Mouse (Mus musculus) urinary bladder, postnatal 4 days (tissue): Measurements from ENCODE around the gene Arhgap25.
"Not testable (repeated sequence)": the region's sequence is repeated elsewhere in the genome, so short reads cannot be mapped to it uniquely, and the experiment has no call there.

Experiments used
- DNase-seq, 2 experiments: peaks; one replicate each; pipeline ENCODE4 v3.0.0; 2021 to 2022; ENCODE audit warnings: low spot score in 2 of 2

The Arhgap25 gene

DNA sequence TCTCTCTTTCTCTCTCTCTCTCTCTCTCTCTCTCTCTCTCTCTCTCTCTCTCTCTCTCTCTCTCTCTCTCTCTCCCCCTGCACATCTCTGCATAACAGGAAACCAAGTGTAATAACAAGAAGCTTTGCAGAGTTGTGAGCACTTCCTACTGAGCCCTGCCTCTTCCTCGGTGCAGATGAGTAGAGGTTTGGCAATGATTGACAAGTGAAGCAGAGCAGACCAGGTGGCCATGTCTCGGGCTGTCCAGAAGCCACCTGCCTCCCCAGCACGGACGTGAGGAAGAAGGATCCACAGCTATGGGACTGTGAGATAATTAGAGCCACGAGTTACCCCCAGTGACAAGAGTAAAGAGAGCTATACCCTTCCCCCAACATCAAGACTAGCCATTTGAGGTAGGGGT is 29.1 kb downstream of the Arhgap25 start:
- DNase-seq, result no peak

- no peak for DNase-seq
These were observed 29.5 kb downstream of the Arhgap25 start for GRCm38 (mm10) chr6:87503536-87503935.

- DNase-seq, result no peak
These were observed 30.2 kb downstream of the Arhgap25 start for GRCm38 (mm10) chr6:87502831-87503286.

DNA sequence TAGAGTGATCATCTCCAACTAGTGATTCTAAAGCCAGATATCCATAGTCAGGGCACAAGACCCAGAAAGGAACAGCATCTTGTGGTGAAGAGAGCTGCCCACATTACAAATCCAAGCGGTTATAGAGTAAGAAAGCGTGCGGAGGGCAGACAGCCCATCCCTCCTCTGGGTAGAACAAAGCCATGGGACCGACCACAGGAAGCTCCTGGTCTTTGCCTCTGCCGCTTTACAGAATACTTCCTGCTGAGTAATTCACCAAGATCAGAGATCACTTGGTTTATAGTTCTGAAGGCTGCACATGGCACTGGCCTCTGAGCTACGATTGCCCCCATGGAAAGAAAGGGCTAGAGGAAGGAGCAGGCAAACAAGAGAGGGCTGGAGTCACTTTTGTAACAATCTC is 30.6 kb downstream of the Arhgap25 start:
- peak in 1 of 2 experiments; percentile 29 for DNase-seq

DNA sequence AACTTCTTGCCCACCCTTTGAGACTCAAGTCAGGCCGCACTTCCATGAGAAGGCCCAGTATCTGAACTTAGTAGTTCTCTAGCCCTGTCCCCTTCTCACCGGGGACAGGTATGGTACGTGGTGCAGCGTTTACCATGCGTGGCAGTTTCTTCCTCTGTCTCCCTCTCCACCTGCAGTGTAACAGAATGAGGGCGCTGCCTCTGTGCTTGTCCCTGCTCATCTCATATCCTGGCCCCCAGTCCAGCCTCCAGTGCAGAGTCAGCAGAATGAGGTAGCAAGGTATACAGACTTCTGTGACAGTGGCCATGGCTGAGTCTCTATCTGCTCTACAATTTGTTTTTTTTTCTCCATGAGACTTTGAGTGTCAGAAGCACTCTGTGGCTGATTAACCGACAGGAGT is 32.4 kb downstream of the Arhgap25 start:
- no peak for DNase-seq

DNA sequence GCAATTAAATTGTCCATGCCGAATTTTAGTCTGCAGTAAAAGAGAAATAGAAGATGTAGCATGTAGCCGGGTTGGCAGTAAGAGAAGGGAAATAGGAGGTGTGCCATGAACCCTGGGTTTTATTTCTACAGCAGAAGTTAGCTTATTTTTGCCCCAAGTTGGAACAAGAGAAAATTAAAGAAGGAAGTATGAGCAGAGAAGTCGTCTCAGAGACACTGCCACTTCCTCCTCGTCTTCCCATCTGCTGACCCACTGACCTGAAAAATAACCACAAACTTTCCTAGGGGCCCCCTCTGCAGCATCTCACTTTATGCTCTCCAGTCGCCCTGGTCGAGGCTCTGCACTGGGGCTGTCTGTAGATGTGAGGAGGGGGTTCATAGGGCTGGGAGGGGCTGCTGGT is 33.3 kb downstream of the Arhgap25 start:
- no peak for DNase-seq

- DNase-seq, result no peak
These were observed 36.9 kb downstream of the Arhgap25 start for GRCm38 (mm10) chr6:87496143-87496542.

DNA sequence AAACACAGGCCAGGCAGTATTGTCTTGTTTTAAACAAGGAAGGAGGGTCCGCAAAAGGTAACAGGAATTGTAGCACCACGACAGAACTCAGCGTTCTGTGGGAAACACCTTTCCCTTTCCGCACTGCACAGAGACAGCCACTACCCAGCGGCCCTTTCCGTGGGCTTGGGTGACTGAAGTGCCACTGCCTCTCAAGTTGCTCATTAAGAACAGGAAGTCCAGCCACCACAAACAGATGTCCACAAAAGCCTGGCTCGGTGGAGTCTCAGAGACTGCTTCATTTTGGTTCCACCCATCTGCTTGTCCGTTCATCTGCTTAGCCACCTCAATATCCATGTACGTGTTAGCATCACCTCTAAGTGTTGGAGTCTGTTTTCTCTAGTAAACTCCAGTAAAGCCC is 38.7 kb downstream of the Arhgap25 start:
- no peak for DNase-seq

GRCm38 (mm10) chr6:87487657-87488426 is 45.2 kb downstream of the Arhgap25 start:
- DNase-seq, result no peak

- DNase-seq, result no peak
These were observed 48.3 kb downstream of the Arhgap25 start for GRCm38 (mm10) chr6:87484806-87485205.

DNA sequence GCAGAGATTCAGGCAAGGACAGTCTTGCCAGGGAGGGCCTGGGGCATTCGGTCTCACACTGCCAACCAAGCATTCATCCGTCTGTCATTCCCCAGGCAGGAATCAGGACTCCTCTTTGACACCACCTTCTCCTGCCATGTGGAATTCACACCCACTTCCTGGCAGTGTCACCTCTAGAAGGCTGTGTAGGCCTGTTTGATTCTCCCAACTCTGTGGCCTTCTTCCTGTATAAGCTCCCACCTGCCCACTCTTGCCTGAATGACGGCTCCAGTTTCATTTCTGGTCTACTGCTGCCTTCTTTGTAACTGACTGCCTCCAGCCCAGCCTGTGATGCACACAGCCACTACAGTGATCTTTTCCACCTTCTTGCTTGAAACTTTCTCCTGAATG is 49.2 kb downstream of the Arhgap25 start:
- DNase-seq, result no peak

GRCm38 (mm10) chr6:87483224-87483899 is 49.7 kb downstream of the Arhgap25 start:
- no peak for DNase-seq

GRCm38 (mm10) chr6:87479291-87479999 is 53.6 kb downstream of the Arhgap25 start:
- no peak for DNase-seq

DNA sequence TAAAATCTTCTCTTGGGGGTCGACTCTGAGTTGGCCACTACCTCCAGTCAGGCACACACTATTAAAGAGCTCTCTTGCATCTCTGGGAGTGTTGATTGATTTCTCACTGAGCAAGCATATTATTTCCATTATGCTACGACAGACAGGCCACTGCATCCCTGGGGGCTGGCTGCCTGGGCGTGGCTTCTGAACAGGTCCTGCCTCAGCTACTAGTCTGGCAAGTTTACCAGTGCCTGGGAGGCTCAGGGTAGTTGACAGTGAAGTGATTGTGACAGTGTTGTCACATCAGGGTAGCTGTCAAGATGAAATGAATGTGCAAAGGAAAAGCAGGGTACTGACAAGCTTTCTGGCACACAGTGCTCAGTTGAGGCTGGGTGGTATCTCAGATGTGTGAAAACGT is 54.2 kb downstream of the Arhgap25 start:
- DNase-seq, result no peak

DNA sequence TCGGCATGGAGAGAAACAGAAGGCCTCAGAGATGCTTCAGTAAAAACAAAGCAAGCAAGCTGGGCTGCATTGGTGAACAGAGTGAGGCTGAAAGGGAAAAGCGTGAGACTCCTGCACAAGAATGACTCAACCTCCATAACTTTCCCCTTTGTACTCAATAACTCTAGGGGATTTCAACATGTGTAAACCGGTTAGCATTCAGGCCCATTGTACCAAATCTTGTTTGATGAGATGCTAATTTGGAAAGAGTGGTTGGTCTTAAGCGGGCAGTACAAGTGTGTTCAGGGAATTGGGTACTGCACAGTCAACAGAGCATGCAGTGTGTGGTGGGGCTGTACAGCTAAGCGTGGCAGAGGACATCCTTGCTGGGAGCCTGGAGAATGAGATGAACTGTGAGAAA is 57.8 kb downstream of the Arhgap25 start:
- no peak for DNase-seq

DNA sequence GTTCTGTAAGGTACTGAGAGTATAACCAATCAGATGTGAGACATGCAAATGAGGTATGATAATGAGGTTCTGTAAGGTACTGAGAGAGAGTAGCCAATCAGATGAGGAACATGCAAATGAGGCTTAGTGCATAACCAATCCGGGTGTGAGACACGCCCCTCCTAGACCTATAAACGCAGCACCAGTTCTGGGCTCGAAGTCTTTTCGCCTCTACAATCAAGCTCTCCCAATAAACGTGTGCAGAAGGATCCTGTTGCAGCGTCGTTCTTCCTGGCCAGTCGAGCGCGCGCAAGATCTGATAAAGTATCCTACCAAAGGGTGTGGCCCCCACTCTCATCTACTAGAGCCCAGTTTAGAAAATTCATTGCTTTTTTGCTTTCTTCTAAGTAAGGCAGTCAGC is 63.0 kb downstream of the Arhgap25 start:
- DNase-seq, result not testable (repeated sequence)

GRCm38 (mm10) chr6:87468372-87468771 is 64.7 kb downstream of the Arhgap25 start:
- no peak for DNase-seq

GRCm38 (mm10) chr6:87467373-87467772 is 65.7 kb downstream of the Arhgap25 start:
- DNase-seq, result no peak

DNA sequence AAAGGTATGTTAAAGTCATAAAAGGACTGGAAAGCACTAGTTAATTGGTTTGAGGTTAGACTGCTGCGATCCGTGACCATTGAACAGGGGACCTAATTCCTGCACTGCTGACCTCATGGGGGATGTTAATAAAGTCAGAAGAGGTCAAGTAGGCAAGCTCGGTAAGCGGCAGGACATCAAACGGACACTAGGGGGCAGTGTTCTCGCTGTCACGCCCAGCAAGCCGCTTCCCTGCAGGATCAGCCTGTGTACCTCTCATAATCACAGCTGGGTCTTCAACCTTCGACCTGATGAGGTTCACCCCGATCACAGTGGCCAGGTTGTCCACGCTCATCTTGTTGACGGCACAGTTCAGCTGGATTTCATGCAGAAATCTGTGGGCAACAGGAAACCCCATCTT is 66.8 kb downstream of the Arhgap25 start:
- DNase-seq, result peak; percentile 38 to 72

GRCm38 (mm10) chr6:87455507-87455906 is 77.6 kb downstream of the Arhgap25 start:
- DNase-seq, result no peak

- DNase-seq, result no peak
These were observed 81.3 kb downstream of the Arhgap25 start for GRCm38 (mm10) chr6:87451771-87452170.

- DNase-seq, result no peak
These were observed 82.0 kb downstream of the Arhgap25 start for GRCm38 (mm10) chr6:87451016-87451415.

- no peak for DNase-seq
These were observed 83.5 kb downstream of the Arhgap25 start for GRCm38 (mm10) chr6:87449534-87449933.
